Mouse (Mus musculus) leukemia stem cell, adult 10-12 weeks (primary cell): ENCODE measurements around the gene Nrm. TPM values are rescaled to one million over a fixed set of nuclear protein-coding genes. Genes with fewer than 3 reads are reported as not detected.

Experiments used
- polyA plus RNA-seq: library from polyadenylated mRNA; stranded (reverse); fragments of >175 nt; gene quantifications from 2 replicates; pipeline ENCODE4 v1.2.3, GENCODE M21; 2012; ENCODE audit warnings: low replicate concordance

Nrm gene
- polyA plus RNA-seq: 6.1 and 21.0 TPM in 2 replicates

GRCm38 (mm10) chr17:35861198-35861857 lies at the start of gene Nrm:
Gene Nrm, plus strand, starts transcription at chr17:35861318.

GRCm38 (mm10) chr17:35821439-35822430 lies 39.4 kb upstream of the Nrm start, which contains the start of gene Ier3:
Gene Ier3, plus strand, starts transcription at chr17:35821684.

GRCm38 (mm10) chr17:35822964-35823937 lies 37.9 kb upstream of the Nrm start, which contains the start of gene Flot1:
Gene Flot1, plus strand, starts transcription at chr17:35823230.

GRCm38 (mm10) chr17:35838122-35838544 lies 23.0 kb upstream of the Nrm start, which contains the start of gene Tubb5:
Gene Tubb5, minus strand, starts transcription at chr17:35838306.

GRCm38 (mm10) chr17:35841076-35841950 lies 19.8 kb upstream of the Nrm start, which contains the start of gene Mdc1:
Gene Mdc1, plus strand, starts transcription at chr17:35841515.

GRCm38 (mm10) chr17:35865481-35866280 lies 4.6 kb downstream of the Nrm start, which contains the start of gene Ppp1r18:
Gene Ppp1r18, plus strand, starts transcription at chr17:35865593.

GRCm38 (mm10) chr17:35879245-35880057 lies 18.3 kb downstream of the Nrm start, which contains the start of gene Dhx16:
Gene Dhx16, plus strand, starts transcription at chr17:35879819.

GRCm38 (mm10) chr17:35896781-35897643 lies 35.9 kb downstream of the Nrm start, which contains the start of gene 2310061I04Rik:
Gene 2310061I04Rik, minus strand, starts transcription at chr17:35897431.

GRCm38 (mm10) chr17:35909919-35910369 lies 48.8 kb downstream of the Nrm start, which contains the start of gene Atat1:
Gene Atat1, minus strand, starts transcription at chr17:35910075.

Other genes starting within 250 kb of the Nrm start
- gene Gm9573, start 234.7 kb upstream of the Nrm start, polyA plus RNA-seq: not detected in 2 replicates
- gene Mucl3, start 217.6 kb upstream of the Nrm start, polyA plus RNA-seq: 0.07 TPM in 1 of 2 replicates, not detected in the other
- 130 and 160 TPM in 2 replicates for gene Vars2, start 193.7 kb upstream of the Nrm start, polyA plus RNA-seq
- gene Gtf2h4, start 187.6 kb upstream of the Nrm start, polyA plus RNA-seq: 13.7 and 44.1 TPM in 2 replicates
- 8.0 and 11.4 TPM in 2 replicates for gene Ddr1, start 156.7 kb upstream of the Nrm start, polyA plus RNA-seq
- 13.5 and 25.1 TPM in 2 replicates for gene Ier3, start 39.6 kb upstream of the Nrm start, polyA plus RNA-seq
- 15.9 and 21.2 TPM in 2 replicates for gene Flot1, start 38.1 kb upstream of the Nrm start, polyA plus RNA-seq
- gene Tubb5, start 23.0 kb upstream of the Nrm start, polyA plus RNA-seq: 56.2 and 381 TPM in 2 replicates
- gene Mdc1, start 19.8 kb upstream of the Nrm start, polyA plus RNA-seq: 7.6 and 23.3 TPM in 2 replicates
- gene Ppp1r18, start 4.3 kb downstream of the Nrm start, polyA plus RNA-seq: 60.9 and 104 TPM in 2 replicates
- 47.3 and 54.9 TPM in 2 replicates for gene Dhx16, start 18.5 kb downstream of the Nrm start, polyA plus RNA-seq
- 442 and 598 TPM in 2 replicates for gene 2310061I04Rik, start 36.1 kb downstream of the Nrm start, polyA plus RNA-seq
- gene Atat1, start 48.8 kb downstream of the Nrm start, polyA plus RNA-seq: 27.0 and 29.6 TPM in 2 replicates
- gene Mrps18b, start 55.1 kb downstream of the Nrm start, polyA plus RNA-seq: 6.0 and 7.8 TPM in 2 replicates
- gene Ppp1r10, start 55.1 kb downstream of the Nrm start, polyA plus RNA-seq: 43.9 and 58.4 TPM in 2 replicates
- 59.2 and 180 TPM in 2 replicates for gene Abcf1, start 108.4 kb downstream of the Nrm start, polyA plus RNA-seq
- gene Gnl1, start 118.5 kb downstream of the Nrm start, polyA plus RNA-seq: 57.8 and 75.8 TPM in 2 replicates
- gene Prr3, start 118.9 kb downstream of the Nrm start, polyA plus RNA-seq: 12.4 and 15.2 TPM in 2 replicates
- 13.9 and 21.8 TPM in 2 replicates for gene H2-T24, start 159.2 kb downstream of the Nrm start, polyA plus RNA-seq
- gene H2-T23, start 171.5 kb downstream of the Nrm start, polyA plus RNA-seq: 71.1 and 96.8 TPM in 2 replicates
- gene H2-T22, start 181.4 kb downstream of the Nrm start, polyA plus RNA-seq: 8.8 and 13.7 TPM in 2 replicates
- not detected in 2 replicates for gene Gm6034, start 181.6 kb downstream of the Nrm start, polyA plus RNA-seq
- 39.1 and 40.3 TPM in 2 replicates for gene Gm11127, start 197.1 kb downstream of the Nrm start, polyA plus RNA-seq